Mouse (Mus musculus): ENCODE data around the gene Bglap2. TPM values are rescaled to one million over a fixed set of nuclear protein-coding genes. Genes with fewer than 3 reads are reported as not detected.
A peak's percentile ranks its signal among the peaks of the same experiment; 100 is the strongest.
"Not testable (repeated sequence)": the region's sequence is repeated elsewhere in the genome, so short reads cannot be mapped to it uniquely, and the experiment has no call there.

Gene Bglap2
- polyA plus RNA-seq, 1 experiment from 2014 or later, result not detected

GRCm38 (mm10) chr3:88381389-88382315 lies 3.2 kb upstream of the Bglap2 start:
- H3K9ac ChIP-seq, result peak overlapping the region; percentile 56; the same call in 1 of the 2 replicates
- WGBS, result 7% methylated on average over 20 of the region's 22 CpGs
- ATAC-seq (ENCODE audit: low FRiP score), result peak; percentile 88

GRCm38 (mm10) chr3:88376644-88377043 lies 1.9 kb downstream of the Bglap2 start:
- H3K36me3 ChIP-seq, H3K9ac ChIP-seq, H3K27me3 ChIP-seq, H3K4me3 ChIP-seq, H3K9me3 ChIP-seq: not testable (repeated sequence)
- Histone ChIP-seq H3K4me2 (peak overlapping the region; percentile 37), H3K4me1 (replicated peaks) (peaks cover 11% of the 10 kb centered on the region), H3K27ac (peak overlapping the region; percentile 79)
- peak; percentile 25; the same call in 1 of the 2 replicates for ATAC-seq (ENCODE audit: low FRiP score)
- WGBS, result 23% methylated on average over 5 of the region's 7 CpGs

More at GRCm38 (mm10) chr3:88381389-88382315, 3.2 kb upstream of the Bglap2 start:
- not testable (repeated sequence) for H3K36me3 ChIP-seq; H3K4me1 ChIP-seq (replicated peaks); H3K27me3 ChIP-seq; H3K9me3 ChIP-seq
- Histone ChIP-seq H3K27ac (peak overlapping the region; percentile 85), H3K4me2 (peak overlapping the region; percentile 47), H3K4me3 (peak overlapping the region; percentile 29)

- peak; percentile 91 for ATAC-seq (ENCODE audit: low FRiP score)
- H3K4me2 ChIP-seq, result peak overlapping the region; percentile 37
- peak overlapping the region; percentile 43; the same call in 1 of the 2 replicates for H3K9ac ChIP-seq
- H3K27me3 ChIP-seq; H3K4me1 ChIP-seq (replicated peaks); H3K36me3 ChIP-seq; H3K9me3 ChIP-seq: not testable (repeated sequence)
- peak overlapping the region; percentile 16 for H3K4me3 ChIP-seq
- 9% methylated on average over 19 of the region's 19 CpGs for WGBS
- H3K27ac ChIP-seq, result peak overlapping the region; percentile 79
Observed at GRCm38 (mm10) chr3:88375750-88376626, 2.5 kb downstream of the Bglap2 start.

- not testable (repeated sequence) for H3K9ac ChIP-seq; H3K27me3 ChIP-seq; H3K4me3 ChIP-seq; H3K27ac ChIP-seq; ATAC-seq (ENCODE audit: low FRiP score); H3K36me3 ChIP-seq; H3K4me1 ChIP-seq (replicated peaks); H3K4me2 ChIP-seq
- peaks cover 11% of the 10 kb centered on the region for H3K9me3 ChIP-seq
- WGBS, result 94% methylated on average over 9 of the region's 9 CpGs
Observed at GRCm38 (mm10) chr3:88372643-88373042, 5.9 kb downstream of the Bglap2 start, which contains the start of gene Bglap3. Gene Bglap3 (minus strand): TSS chr3:88372743.

GRCm38 (mm10) chr3:88368511-88368910 lies 10.0 kb downstream of the Bglap2 start:
- H3K27me3 ChIP-seq, result peaks cover 26% of the 10 kb centered on the region
- ATAC-seq (ENCODE audit: low FRiP score); H3K4me2 ChIP-seq; H3K27ac ChIP-seq; H3K36me3 ChIP-seq; H3K4me3 ChIP-seq; H3K9ac ChIP-seq: not testable (repeated sequence)
- H3K9me3 ChIP-seq, result peaks cover 11% of the 10 kb centered on the region
- 88% methylated on average over 7 of the region's 7 CpGs for WGBS
- peaks cover 13% of the 10 kb centered on the region for H3K4me1 ChIP-seq (replicated peaks)

GRCm38 (mm10) chr3:88367517-88367916 lies 11.0 kb downstream of the Bglap2 start:
- H3K27me3 ChIP-seq, result peaks cover 26% of the 10 kb centered on the region
- peak; percentile 63 for ATAC-seq (ENCODE audit: low FRiP score)
- H3K4me2 ChIP-seq, H3K4me3 ChIP-seq, H3K9ac ChIP-seq: not testable (repeated sequence)
- peaks cover 13% of the 10 kb centered on the region for H3K4me1 ChIP-seq (replicated peaks)
- H3K27ac ChIP-seq, result 0 out of 2 replicates have a peak overlapping the region, but pooled peaks have one; percentile 78
- WGBS, result 51% methylated on average over 3 of the region's 7 CpGs
- H3K36me3 ChIP-seq, result peaks cover 10% of the 10 kb centered on the region; the same call in 1 of the 2 replicates
- peaks cover 11% of the 10 kb centered on the region for H3K9me3 ChIP-seq

- peak overlapping the region; percentile 78 for H3K27ac ChIP-seq
- peaks cover 26% of the 10 kb centered on the region for H3K27me3 ChIP-seq
- H3K4me1 ChIP-seq (replicated peaks), result peaks cover 13% of the 10 kb centered on the region
- peak; percentile 81 for ATAC-seq (ENCODE audit: low FRiP score)
- peak overlapping the region; percentile 33 for H3K4me3 ChIP-seq
- H3K9ac ChIP-seq, result peak overlapping the region; percentile 60; the same call in 1 of the 2 replicates
- WGBS, result 2% methylated on average over 21 of the region's 22 CpGs
- H3K9me3 ChIP-seq, result peaks cover 11% of the 10 kb centered on the region
- peaks cover 16% of the 10 kb centered on the region for H3K36me3 ChIP-seq
- H3K4me2 ChIP-seq, result peak overlapping the region; percentile 48
Observed at GRCm38 (mm10) chr3:88366830-88367428, 11.6 kb downstream of the Bglap2 start.

GRCm38 (mm10) chr3:88365705-88366361 lies 12.7 kb downstream of the Bglap2 start:
- Histone ChIP-seq H3K4me3 (peak overlapping the region; percentile 8; the same call in 1 of the 2 replicates), H3K9me3 (peaks cover 11% of the 10 kb centered on the region), H3K36me3 (peaks cover 27% of the 10 kb centered on the region), H3K9ac (0 out of 2 replicates have a peak overlapping the region, but pooled peaks have one; percentile 24), H3K27ac (no peak overlapping the region), H3K27me3 (peaks cover 26% of the 10 kb centered on the region), H3K4me1 (replicated peaks) (peaks cover 13% of the 10 kb centered on the region), H3K4me2 (peak overlapping the region; percentile 48)
- whole genome bisulfite sequencing, result 39% methylated on average over 34 of the region's 34 CpGs
- ATAC-seq (ENCODE audit: low FRiP score), result no peak

GRCm38 (mm10) chr3:88364337-88364736 lies 14.2 kb downstream of the Bglap2 start, which contains the start of gene Paqr6:
Gene Paqr6 (plus strand): TSS chr3:88364584.
- H3K9me3 ChIP-seq, result no peaks in the 10 kb centered on the region
- 0 out of 2 replicates have a peak within 1 kb of the TSS, but pooled peaks have one; percentile 56 for H3K27ac ChIP-seq
- H3K4me1 ChIP-seq (replicated peaks), result peaks cover 21% of the 10 kb centered on the region
- peaks cover 26% of the 10 kb centered on the region for H3K27me3 ChIP-seq
- peaks cover 42% of the 10 kb centered on the region for H3K36me3 ChIP-seq
- WGBS, result under 1% methylated on average over 16 of the region's 16 CpGs
- no peak within 1 kb of the TSS for H3K4me3 ChIP-seq
- H3K4me2 ChIP-seq, result no peak within 1 kb of the TSS
- ATAC-seq (ENCODE audit: low FRiP score), result no peak
- no peak within 1 kb of the TSS for H3K9ac ChIP-seq

- no peak overlapping the region for H3K4me3 ChIP-seq
- H3K9ac ChIP-seq, result no peak overlapping the region
- H3K9me3 ChIP-seq, result no peaks in the 10 kb centered on the region
- 56% methylated on average over 4 of the region's 4 CpGs for WGBS
- no peak for ATAC-seq (ENCODE audit: low FRiP score)
- H3K4me2 ChIP-seq, result no peak overlapping the region
- 0 out of 2 replicates have a peak overlapping the region, but pooled peaks have one; percentile 56 for H3K27ac ChIP-seq
- peaks cover 49% of the 10 kb centered on the region for H3K36me3 ChIP-seq
- peaks cover 26% of the 10 kb centered on the region for H3K27me3 ChIP-seq
- H3K4me1 ChIP-seq (replicated peaks), result peaks cover 23% of the 10 kb centered on the region
Observed at GRCm38 (mm10) chr3:88363700-88364099, 14.8 kb downstream of the Bglap2 start.

Data from hindbrain, embryonic 13.5 days (tissue).